Mouse (Mus musculus) left cerebral cortex, postnatal 36 days (tissue): ENCODE data around the gene Prmt8. TPM values are rescaled to one million over a fixed set of nuclear protein-coding genes. Genes with fewer than 3 reads are reported as not detected.

Experiments
- DNase-seq, 2 experiments: peaks; one replicate each; pipeline ENCODE4 v3.0.0; 2021 to 2022; ENCODE audit warnings: low spot score in 2 of 2, mixed read lengths in 1 of 2
- intact Hi-C: fragments of 180-260 bp; cut with DNase I; formaldehyde crosslinking; loops from one replicate; pipeline ENCODE4 v1.15.1; 2025
- total RNA-seq, 2 experiments: library from RNA; stranded (reverse); gene quantifications; 2 replicates each; pipeline ENCODE4 v1.2.3; 2021

Prmt8 gene
- total RNA-seq, 2 experiments from 2014 or later: 90.8 to 97.3 TPM

- intact Hi-C loops: no loop called here
- DNase-seq: no peak
Measured at GRCm38 (mm10) chr6:127748793-127749192, 20.5 kb downstream of the Prmt8 start.

DNA sequence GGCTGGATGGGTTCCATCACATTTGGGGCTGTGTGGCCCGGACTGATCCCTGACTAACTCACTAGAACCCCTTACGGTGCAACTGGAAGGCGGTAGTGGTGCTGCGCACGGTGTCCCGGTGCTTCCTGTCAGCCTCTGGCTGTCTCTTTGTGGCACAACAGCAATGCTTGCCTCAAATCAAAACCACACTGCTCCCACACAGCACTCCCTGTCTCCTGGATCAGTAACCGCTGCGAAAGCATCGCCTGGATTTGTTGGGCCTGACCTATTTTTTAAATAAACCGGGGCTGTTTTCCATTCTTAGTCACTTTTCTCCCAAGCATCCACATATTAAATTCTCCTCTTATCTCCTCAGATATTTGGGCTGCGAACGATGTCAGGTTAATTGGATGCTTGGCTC lies 27.0 kb downstream of the Prmt8 start:
- DNase-seq: no peak
- intact Hi-C loops: no loop called here

- no peak for DNase-seq
- intact Hi-C loops: no loop called here
Measured at GRCm38 (mm10) chr6:127741162-127741561, 28.1 kb downstream of the Prmt8 start.

DNA sequence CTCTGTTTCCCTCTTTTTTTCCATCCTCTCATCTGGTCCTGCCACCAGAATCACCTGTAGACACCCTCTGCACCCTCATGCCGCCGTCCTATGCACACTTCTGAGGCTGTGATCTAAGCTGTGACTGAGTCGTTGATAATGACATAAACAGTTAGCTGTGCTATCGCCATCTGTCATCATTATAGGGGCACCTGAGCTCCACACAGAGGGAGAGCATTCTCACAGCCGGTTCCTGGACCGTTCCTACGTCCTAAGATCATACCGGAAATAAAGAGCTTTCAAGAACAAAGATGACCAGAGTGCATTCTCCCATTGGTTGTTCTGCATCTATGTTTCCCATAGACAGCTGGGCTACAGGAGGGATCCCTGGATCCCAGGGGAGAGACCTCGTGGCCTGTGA lies 28.6 kb downstream of the Prmt8 start:
- intact Hi-C loops: no loop called here
- no peak for DNase-seq

DNA sequence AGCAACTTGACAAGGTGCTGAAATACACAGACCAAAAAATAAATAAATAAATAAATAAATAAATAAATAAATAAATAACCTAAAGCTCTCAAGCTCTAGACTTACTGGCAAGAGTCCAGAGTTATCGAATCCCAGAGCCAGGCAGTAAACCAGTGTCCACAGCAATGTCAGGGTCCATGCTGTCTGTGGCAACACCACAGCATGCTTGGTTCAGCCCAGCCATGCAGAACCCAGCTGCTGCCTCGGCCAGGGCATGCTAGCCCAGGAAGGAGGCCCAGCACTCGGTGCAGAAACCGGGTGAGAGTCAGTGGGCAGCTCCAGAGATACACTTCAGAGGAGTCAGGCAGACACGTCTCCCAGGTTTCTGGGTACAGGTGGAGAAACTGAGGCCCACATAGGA lies 29.4 kb downstream of the Prmt8 start:
- intact Hi-C loops: no loop called here
- DNase-seq: no peak

- no peak for DNase-seq
Measured at GRCm38 (mm10) chr6:127735130-127735981, 33.9 kb downstream of the Prmt8 start.

DNA sequence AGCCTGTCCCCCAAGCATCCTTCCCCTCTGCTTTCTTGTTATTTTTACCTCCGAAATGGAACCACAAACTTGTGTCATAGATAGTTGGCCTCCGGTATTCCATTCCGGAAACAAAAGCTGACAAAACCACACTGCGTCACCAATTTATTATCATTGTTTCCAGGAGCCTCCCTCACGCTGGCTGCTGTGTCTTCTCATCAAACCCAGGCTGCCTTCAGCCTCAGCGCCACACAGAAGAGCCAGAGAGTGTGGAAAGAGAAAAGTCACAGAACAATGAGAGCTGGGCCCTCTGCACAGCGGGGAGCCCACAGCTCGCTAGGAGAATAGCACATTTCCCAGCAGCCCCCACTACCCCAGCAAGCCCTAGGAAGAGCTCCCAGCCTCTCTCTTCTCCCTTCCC lies 46.1 kb downstream of the Prmt8 start:
- intact Hi-C loops: no loop called here
- no peak for DNase-seq

More at GRCm38 (mm10) chr6:127735130-127735981, 33.9 kb downstream of the Prmt8 start:
- intact Hi-C loops: no loop called here

DNA sequence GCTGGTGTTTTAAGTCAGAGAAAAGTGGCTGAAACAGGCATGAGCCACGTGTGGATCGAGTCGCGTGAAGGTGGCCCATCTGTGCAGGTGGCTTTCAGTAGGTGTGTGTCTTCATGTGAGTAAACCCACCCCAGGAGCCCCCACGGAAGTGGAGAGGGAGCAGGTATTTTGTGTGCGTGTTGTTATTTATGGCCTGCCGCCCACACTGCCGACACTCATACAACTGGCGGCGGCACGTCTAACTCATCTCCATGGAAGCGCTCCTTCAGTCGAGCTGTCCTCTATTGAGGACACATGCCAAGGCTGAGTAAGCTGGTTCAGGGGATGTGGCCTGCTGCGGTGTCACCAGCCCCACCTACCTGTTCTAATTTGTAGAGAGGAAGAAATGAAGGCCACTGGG lies 49.4 kb downstream of the Prmt8 start:
- intact Hi-C loops: no loop called here
- DNase-seq: peak; percentile 41 to 42

GRCm38 (mm10) chr6:127717239-127718137 lies 51.8 kb downstream of the Prmt8 start:
- no peak for DNase-seq
- intact Hi-C loops: no loop called here

DNA sequence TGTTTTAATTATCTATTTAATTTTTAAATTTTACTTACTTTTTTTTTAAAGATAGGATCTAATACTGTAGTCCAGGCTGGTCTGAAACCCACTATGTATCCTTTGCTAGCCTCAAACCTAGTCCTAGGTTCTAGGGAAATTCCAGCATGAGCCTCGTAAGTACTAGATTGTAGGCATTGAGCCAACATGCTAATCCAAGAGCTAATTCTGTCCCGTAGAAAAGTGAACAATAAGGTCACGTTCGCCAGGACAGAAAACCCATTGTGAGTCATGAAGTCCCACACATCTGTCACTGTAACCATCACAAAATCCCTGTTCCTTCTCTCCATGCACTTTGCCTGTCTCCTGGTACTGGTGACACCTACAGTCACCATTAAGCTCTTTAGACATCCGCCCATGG lies 53.8 kb downstream of the Prmt8 start:
- intact Hi-C loops: no loop called here
- DNase-seq: no peak

DNA sequence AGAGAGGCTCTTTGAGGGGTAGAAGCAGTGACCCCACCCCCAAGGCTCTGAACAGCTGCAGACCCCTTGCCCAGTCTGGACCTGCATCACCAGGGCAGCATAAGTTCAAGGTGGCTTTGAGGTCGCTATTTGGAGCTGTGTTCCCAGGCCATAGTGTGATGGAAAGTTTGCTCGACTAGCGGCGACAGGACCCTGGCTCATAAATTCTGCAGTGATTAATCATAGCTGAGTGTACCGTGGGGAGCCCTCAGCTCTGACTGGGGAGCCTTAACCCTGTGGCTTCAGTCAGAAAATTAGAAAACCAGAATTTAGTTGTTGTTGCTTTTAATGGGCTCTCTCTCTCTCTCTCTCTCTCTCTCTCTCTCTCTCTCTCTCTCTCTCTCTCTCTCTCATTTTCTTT lies 54.4 kb downstream of the Prmt8 start:
- no peak for DNase-seq
- intact Hi-C loops: no loop called here

DNA sequence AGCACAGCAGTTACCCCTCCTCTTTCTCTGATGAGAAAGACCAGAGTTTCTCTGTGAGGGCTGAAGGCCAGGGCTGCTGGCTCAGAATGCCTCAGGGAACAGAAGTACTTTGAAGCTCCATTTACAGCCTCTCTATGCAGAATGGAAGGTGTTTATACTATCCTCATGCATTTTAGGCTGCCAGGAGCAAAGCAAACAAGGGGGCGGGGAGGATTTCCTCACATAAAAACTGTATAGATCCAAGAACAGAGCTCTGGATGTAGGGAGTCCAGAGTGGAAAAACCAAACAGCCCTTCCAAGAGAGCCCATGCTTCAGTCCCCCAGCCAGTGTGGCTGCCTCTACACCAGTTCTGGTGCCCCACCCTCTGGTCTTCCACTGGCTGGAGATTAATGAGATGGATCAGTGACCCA lies 61.0 kb downstream of the Prmt8 start:
- intact Hi-C loops: no loop called here
- no peak for DNase-seq

DNA sequence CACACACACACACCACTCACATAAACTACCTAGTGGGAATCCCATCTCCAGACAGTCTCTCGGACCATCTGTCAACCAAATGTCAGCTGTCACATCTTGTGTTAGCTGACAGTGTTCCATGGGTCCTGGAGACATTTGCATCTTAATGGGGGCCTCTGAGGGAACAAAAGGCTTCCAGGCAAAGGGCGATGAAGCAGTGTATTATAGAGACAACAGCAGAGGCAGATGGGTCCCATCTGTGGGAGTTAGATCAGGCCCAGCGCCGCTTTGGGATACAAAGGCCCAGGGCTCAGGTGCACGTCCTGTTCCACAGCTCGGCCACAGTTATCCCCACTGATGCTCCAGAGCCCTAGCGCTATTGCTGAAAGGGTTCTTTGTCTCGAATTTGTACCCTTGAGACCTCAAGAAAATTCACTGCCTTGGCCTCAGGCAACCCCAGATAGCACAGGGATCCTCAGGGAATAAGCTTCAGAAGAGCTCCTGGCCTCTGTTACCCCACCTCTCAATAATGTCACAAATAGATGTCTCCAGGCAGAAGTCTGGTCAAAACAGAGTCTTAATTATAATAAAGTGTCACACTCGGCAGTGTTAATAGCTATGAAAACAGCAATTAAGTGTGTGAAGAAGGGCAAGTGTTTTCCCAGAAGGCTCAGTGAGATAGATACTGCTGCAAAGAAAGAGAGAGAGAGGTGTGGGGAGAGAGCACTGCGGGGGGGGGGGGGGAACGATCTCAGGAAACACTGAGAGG lies 68.1 kb downstream of the Prmt8 start:
- intact Hi-C loops: no loop called here
- DNase-seq: no peak

GRCm38 (mm10) chr6:127693681-127694080 lies 75.6 kb downstream of the Prmt8 start:
- intact Hi-C loops: no loop called here
- DNase-seq: no peak

GRCm38 (mm10) chr6:127692298-127692697 lies 77.0 kb downstream of the Prmt8 start:
- no peak for DNase-seq
- intact Hi-C loops: no loop called here

DNA sequence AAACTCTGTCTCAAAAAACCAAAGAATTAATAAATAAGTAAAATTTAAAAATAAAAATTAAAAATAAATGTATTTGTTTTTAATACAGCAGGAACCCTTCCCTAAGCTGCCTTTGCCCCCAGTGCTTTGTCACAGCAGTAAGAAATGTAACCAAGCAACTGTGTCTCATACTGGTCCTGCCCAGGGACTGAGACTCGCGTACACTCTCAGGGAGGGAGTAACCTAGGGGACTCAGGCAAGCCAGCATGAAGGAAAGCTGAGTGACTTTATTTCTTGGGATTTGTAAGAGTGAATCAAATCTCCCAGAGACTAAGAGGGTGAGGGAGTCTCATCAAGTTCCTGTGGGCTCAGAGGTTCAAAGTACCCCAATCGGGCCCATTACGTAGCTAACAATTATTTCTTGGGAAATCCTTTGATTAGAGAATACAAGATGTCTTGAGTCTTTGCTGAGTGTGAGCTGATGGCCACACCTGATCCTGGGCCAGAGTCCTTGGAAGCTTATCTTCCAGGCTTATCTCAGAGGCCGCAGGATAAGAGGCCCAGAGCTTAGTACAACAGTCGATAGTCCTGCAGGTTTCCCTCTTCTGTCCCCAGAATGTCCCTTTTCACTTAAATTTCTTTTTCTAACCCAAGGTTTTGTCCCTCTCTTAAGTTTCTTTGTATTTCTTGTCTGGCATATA lies 82.0 kb downstream of the Prmt8 start:
- intact Hi-C loops: no loop called here
- DNase-seq: no peak

DNA sequence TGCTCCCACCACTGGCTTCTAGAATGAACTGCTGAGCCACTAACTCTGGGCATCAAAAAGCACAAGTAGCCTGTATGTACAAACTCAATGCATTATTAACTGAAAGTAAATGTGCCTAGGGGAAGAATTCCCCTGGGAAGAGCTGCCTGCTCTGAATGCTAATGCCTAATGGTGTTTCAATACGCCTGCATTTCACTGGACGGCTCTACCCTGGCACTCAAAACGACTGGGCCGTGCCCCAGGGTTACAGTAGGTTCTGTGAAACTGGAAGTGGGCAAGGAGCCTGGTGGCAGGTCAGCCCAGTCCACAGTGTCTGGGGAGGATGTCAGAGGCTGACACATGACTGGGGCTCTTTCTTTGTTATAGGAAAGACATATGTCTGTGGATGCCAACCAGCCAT lies 84.3 kb downstream of the Prmt8 start:
- intact Hi-C loops: no loop called here
- DNase-seq: no peak

GRCm38 (mm10) chr6:127683561-127683960 lies 85.7 kb downstream of the Prmt8 start:
- intact Hi-C loops: no loop called here
- DNase-seq: no peak

DNA sequence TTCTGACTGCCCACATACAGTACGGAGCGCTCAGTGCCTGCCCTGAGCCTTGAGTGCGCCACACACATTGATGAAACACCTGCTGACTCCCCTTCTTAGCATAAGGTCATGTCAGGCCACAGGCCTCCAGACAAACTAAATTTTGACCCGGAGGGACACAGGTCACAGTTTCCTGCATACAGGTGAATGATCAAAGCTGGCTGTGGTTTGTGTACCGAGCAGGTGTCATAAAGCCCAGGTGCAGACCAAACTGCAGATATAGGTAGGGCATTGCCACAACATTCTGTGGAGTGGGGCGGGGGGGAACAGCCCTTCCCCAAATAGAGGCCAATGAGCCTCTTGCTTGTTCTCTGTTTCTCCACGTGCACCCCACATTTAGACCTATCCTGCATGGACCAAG lies 88.5 kb downstream of the Prmt8 start:
- intact Hi-C loops: no loop called here
- no peak for DNase-seq

- intact Hi-C loops: no loop called here
- no peak for DNase-seq
Measured at GRCm38 (mm10) chr6:127678998-127679397, 90.3 kb downstream of the Prmt8 start.
